Mouse (Mus musculus): Measurements from ENCODE around the gene Hagh.

Gene Hagh

GRCm38 (mm10) chr17:24850065-24850772 is 10.3 kb downstream of the Hagh start, which contains the start of gene Fahd1:
Fahd1 (minus strand) TSS chr17:24850364.
- peak; percentile 93 for DNase-seq (ENCODE audit: low read depth, low spot score)

- no peak for DNase-seq (ENCODE audit: low read depth, low spot score)
Observed at GRCm38 (mm10) chr17:24850773-24851127, 10.8 kb downstream of the Hagh start.

- DNase-seq (ENCODE audit: low read depth, low spot score): no peak
Observed at GRCm38 (mm10) chr17:24851381-24852125, 11.6 kb downstream of the Hagh start.

DNA sequence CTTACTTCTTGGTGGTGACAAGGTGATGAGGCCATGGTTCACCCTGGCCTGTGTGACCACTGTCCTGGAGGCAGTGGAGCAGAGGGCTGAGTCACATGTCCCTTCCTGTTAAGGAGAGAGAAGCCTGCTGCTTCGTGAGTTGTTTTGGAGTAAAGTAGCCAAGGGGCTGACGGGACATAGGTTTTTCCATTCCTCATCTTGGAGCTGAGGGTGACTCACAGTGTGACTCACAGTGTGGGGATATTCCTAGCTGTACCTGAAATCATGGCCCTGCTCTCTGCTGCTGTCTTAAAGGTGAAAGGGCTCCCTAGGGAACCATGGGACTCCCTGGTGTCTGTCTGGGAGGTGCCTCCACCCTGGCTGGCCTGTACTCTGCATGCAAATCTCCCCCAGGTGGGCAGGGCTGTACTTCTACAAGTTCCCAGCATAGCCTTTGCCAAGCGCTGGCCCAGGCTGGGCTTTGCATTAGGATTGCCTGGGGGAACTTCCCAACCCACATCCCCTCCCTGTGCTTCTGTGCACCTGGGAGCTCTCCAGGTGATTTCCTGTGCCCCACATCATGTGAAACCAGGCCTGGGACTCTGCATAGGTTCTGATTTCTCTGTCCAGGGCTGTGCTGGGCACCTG is 16.0 kb downstream of the Hagh start:
- DNase-seq (ENCODE audit: low read depth, low spot score): no peak

GRCm38 (mm10) chr17:24856589-24856988 is 16.6 kb downstream of the Hagh start:
- DNase-seq (ENCODE audit: low read depth, low spot score): no peak

- no peak for DNase-seq (ENCODE audit: low read depth, low spot score)
Observed at GRCm38 (mm10) chr17:24857831-24858470, 18.0 kb downstream of the Hagh start.

DNA sequence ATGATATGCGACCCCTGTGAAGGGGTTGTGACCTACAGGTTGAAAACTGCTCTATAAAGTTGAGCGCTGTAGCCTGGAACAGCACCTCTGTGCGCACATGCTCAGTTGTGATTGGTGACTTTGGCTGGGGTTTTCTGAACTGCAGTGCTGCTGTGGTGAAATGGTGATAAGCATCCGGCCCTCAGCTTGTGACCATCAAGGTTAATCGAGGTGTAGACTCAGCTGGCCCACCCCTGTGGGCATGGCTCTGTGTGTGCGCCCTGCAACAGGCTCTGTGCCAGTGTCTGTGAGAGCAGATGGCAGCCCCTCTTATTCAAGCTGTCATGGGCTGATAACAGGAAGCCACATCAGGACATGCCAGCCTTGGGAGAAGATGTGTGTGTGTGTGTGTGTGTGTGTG is 19.0 kb downstream of the Hagh start:
- no peak for DNase-seq (ENCODE audit: low read depth, low spot score)

GRCm38 (mm10) chr17:24860076-24860475 is 20.1 kb downstream of the Hagh start:
- no peak for DNase-seq (ENCODE audit: low read depth, low spot score)

DNA sequence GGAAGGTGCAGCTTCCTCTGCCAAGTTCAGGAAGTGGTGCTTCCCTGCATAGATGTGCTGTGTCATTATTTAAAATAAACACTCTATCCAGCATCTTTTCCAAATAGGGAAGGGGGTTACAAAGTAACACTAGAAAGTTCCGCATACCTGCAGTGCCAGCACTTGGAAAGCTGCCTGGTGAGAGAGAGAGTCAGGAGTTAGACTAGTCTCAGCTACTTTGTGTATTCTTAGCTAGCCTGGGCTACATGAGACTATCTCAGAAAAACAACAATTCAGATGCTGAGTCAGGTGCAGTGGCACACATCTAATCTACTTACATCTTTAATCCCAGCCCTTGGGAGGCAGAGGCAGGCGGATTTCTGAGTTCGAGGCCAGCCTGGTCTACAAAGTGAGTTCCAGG is 21.8 kb downstream of the Hagh start:
- DNase-seq (ENCODE audit: low read depth, low spot score): no peak

GRCm38 (mm10) chr17:24865776-24866175 is 25.8 kb downstream of the Hagh start, which contains the start of gene Igfals:
Igfals (plus strand) TSS chr17:24865997.
- DNase-seq (ENCODE audit: low read depth, low spot score): no peak

DNA sequence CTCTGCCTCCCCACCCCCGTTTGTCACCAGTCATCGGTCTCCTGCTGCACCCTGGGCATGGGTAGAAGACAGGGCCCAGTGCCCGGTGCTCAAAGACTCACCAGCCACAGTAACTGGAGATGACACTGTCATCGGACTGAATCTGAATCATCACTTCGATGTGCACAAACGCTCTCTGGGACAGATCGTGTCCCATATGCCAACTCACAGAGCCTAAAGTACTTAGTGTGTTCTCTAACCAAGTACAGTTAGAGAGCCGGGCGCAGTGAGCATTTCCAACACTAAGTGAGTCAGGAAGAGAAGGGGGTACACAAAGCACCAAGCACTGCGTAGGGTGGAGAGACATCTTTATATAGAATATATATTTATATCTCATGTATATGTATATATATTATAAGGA is 28.0 kb downstream of the Hagh start:
- no peak for DNase-seq (ENCODE audit: low read depth, low spot score)

DNA sequence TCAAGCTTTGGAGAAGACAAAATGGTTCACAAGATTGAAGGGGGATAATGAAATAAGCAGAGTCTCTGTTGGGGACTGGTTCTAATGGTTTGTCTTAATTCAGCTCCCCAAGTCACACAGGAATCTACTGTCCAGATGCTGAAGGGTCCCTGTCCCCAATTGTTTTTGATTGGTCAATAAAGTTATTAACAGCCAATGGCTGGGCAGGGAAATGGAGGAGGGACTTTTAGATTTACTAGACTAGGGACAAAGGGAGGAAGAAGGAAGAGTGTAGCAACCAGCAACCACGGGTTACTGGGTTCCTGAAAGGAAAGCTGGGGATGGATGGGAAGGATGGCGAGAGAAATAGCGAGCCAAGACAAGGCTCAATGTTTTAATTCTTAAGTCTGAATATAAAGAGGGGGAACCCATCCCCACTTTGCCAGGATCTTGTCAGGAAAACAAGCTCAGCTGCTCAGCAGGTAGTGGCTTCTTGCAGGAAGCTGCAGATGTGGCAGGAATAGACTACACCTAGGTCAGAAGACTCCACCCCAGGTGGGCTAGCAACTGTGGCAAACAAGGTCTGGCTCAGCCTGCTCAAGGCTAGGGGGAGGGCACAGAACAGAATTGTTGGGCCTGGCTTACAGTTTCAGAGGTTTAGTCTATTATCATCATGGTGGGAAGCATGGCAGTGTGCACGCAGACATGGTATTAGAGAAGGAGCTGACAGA is 33.9 kb downstream of the Hagh start:
- DNase-seq (ENCODE audit: low read depth, low spot score): no peak

- DNase-seq (ENCODE audit: low read depth, low spot score): no peak
Observed at GRCm38 (mm10) chr17:24874405-24874745, 34.4 kb downstream of the Hagh start.

DNA sequence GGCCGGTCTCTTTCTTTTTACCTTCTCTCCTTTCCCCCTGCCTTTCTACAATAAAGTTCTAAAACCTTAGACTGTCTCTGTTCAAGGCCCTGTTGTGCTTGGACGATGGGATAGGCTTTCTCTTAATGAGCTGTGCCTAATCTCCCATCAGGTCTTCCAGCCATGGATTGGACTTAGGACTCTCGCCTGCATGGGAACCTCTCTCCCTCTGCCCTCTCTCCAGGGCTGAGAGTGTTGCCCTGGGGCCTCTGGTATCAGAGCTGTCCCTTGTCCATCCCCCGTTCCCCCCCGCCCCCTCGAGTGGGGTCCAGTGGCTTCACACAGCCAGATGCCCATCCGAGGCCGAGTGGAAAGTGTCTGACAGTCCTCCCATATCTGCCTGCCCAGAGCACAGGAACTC is 35.0 kb downstream of the Hagh start:
- DNase-seq (ENCODE audit: low read depth, low spot score): no peak

- no peak for DNase-seq (ENCODE audit: low read depth, low spot score)
Observed at GRCm38 (mm10) chr17:24877336-24878116, 37.6 kb downstream of the Hagh start.

DNA sequence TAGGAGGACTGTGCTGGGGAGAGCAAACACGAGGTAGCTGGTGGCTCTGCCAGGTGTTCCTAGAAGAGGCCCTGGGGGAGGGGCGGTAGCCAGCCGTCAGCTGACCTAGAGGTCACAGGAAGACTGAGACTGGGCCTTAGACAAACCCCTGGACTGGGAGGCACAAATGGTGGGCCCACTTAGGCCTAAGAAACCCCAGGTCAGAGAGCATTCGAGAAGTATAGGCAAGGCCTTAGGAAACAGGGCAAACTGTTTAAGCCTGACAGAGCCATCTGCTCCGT is 38.1 kb downstream of the Hagh start:
- no peak for DNase-seq (ENCODE audit: low read depth, low spot score)

DNA sequence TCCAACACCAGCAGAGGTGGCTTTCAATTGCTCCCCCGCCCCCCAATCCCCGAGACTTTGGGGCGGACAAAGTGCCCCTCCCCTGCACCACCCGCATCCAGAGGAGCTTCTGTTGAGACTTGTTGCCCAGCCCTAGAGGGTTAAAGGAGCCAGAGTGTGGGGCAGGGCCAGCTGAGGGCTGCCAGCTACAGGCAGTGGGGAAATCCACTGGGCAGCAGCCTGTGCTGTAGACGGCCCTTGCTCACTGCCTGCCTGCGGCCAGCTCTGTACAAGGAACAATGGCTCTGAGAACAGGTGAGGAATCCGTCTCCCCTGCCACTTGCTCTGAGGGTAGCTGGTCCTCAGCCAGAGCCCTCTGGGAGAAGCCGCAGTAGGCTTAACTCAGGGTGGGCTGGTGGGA is 38.6 kb downstream of the Hagh start:
- no peak for DNase-seq (ENCODE audit: low read depth, low spot score)

DNA sequence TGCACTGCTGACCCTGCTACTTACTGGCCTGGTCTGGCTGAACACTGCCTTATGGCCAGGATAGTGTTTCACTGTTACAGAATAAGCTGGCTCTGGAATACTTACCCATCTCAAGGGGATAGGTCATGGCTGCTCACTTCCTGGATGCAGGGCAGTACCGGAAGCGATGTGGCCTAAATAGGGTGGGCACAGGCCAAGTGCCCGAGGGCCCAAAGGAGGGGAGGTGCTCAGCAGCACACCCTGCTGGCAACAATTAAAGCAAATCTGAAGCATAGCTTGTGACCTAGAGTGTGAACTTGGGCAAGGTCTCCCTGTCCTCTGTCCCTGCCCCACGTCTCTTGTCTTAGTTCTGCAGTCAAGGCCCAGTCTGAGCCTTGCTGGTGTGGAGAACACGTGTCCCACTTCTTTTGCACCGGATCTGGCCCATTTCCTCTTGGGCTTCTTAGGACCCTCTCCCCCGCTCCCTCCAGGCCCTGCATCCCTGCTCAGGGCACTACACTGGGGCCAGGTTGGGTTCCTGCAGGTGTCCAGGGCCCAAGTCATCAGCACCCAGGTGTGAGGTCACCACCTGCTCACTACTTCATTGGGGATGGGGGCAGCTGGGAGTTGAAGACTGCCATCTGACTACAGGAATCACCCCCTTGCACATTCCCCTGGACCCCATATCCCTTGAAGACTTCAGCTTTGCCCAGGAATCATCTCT is 41.9 kb downstream of the Hagh start:
- no peak for DNase-seq (ENCODE audit: low read depth, low spot score)

DNA sequence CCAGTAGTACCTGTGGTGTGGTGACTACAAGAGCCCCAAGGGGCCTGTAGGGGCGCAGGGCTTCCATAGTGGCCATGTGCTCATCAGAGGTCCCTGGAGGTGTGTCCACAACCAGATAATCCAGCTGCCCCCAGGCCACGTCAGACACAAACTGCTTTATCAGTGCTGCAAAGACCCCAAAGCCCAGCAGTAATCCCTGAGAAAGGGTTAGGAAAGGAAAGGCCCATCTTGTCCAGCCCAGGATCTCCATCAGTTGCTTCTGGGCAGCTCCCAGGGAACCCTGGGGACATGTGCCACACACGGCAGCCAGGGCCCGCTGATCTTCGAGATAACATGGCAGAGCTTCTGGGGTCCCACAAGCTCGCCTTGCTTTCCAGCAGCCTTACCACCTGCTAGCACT is 44.4 kb downstream of the Hagh start:
- DNase-seq (ENCODE audit: low read depth, low spot score): no peak

DNA sequence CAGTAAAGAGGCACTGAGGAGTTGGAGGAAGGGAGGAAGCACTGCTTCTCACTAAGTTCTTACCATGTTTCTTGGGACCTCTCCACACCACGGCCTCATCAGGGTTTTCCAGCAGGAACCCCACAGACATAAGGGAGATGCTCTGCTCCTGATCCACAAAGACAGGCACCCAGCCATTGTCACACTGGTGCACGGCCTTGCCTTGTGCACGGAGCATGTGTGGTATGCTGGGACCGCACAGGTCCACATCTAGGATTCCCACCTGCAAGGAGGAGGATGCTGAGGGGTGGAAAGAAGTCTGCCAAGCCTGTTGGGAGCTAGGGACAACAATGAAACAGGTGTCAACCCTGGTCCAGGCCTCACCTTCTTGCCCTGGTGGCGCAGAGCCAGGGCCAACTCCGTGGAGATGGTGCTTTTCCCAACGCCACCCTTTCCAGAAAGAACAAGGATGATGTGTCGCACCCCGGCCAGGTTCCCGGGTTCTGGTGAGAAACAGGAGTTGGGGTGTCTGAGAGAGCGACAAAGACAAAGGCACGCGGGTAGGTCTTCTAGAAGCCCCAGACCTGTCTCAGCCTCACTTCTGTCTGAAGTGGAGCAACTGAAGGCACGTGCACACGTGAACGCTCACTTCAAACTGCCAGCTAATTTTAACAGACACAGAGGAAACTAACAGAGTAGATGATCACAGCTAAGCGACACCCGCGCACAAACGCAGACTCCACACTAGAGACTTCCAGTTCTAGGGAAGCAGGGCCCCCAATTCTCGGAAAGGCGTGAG is 45.6 kb downstream of the Hagh start:
- no peak for DNase-seq (ENCODE audit: low read depth, low spot score)

Data from WW6 (cell line).